Mouse (Mus musculus): ENCODE measurements around the gene Olfr1189.
"Not testable (repeated sequence)": the region's sequence is repeated elsewhere in the genome, so short reads cannot be mapped to it uniquely, and the experiment has no call there.

The Olfr1189 gene

DNA sequence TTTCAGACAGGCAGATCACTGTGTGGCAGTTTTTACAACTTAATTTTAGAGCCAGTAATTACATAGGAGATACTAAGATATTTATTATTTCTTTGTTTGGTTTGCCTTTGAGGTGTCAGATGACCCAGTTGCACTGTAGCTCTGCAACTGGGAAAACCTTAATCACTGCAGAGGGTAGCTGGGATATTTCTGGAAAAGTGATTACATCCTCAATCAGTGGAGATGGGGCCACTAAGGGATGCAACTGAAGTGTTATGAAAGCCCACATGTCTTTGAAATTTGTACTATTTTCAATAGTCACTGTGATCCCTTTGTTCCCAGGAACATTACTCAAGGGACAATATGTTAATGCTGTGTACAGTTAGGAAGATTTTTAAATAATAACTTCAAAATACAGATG, at the start of gene Olfr1189:
Olfr1189 (plus strand) TSS at position 301 of the 400 bp plus-strand sequence.
- DNase-seq: no peak

DNA sequence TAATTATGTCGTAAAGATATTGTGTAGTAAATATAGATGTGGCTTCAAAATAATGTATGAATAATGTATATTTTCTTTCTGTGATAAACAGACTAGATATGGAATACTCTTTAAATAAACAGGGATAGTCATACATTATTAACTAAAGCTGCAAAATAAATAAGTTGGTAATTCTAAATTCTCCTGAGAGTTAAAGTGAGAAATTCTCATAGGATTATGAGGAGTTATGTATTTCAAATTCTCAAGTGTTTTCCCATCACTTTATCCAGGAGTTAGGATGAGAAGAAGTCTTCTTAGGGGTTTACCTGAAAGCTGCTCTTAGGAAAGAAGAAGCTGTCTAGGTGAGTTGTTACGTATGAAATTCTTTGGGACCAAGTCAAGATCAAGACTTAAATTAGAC, 29.6 kb upstream of the Olfr1189 start, which contains the start of gene Olfr1188:
Olfr1188 (plus strand) TSS at position 301 of the 400 bp plus-strand sequence.
- DNase-seq: no peak

DNA sequence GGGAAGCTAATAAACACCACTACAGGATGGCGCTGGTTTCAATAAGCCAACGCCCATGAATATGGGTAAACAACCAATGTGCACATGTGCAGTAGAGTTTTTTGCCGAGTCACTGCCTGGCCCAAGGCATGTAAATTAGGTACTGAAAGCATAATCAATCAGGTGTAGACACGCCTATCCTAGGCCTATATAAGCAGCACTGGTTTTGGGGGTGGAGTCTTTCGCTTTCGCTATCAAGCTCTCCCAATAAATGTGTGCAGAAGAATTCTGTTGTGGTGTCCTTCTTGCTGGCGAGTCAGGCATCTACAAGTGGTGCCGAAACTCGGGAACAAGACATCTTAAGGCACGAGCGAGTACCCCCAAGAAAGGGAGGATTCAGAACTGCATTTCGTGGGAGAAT, 13.6 kb upstream of the Olfr1189 start:
- DNase-seq: not testable (repeated sequence)

DNA sequence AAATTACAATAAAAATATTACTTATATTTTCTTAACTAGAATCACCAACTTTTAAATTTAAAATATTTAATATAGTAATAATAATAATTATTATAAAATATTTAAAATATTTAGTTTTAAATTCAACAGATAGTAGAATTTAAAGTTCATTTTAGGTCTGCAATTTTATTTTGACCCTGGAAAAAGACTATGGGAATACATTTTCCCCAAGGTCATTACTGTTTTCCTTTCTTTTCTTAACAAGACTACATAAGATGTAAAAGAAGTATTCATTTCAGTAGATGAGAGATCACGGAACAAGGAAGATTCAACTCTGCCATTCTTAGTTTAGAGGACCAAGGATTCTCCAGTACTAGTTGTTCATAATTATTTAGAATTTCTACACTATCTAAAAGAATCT, 54.0 kb downstream of the Olfr1189 start, which contains the start of gene Olfr1191-ps1:
Olfr1191-ps1 (plus strand) TSS at position 301 of the 400 bp plus-strand sequence.
- DNase-seq: not testable (repeated sequence)

Data from cerebellum, adult 9-10 months (tissue).